Mouse (Mus musculus) MEL (cell line): ENCODE results near the gene Kbtbd12. TPM values are rescaled to one million over a fixed set of nuclear protein-coding genes. Genes with fewer than 3 reads are reported as not detected.

Source experiments
- DNase-seq: peaks from one replicate; pipeline ENCODE4 v3.0.0; 2011; ENCODE audit warnings: low read depth, low spot score
- H3K27ac ChIP-seq: 2 replicates; pipeline ENCODE4 v1.5.1; 2012; ENCODE audit warnings: low read depth, mild to moderate bottlenecking, control low read depth, low read length, moderate library complexity; ENCODE audit not compliant: control insufficient read depth
- H3K27me3 ChIP-seq, 2 experiments: fragments of 150-350 bp in 1 of 2; sonication (generic) in 1 of 2; 2 replicates each; pipeline ENCODE4 v1.6.1; 2012; ENCODE audit warnings: low read length in 2 of 2, mild to moderate bottlenecking in 2 of 2, improper control_type of control experiment in 1 of 2, moderate library complexity in 1 of 2; ENCODE audit not compliant: insufficient read depth in 2 of 2, control insufficient read depth in 1 of 2
- H3K36me3 ChIP-seq, 2 experiments: 2 replicates each; pipeline ENCODE4 v1.6.1; 2012 to 2014; ENCODE audit warnings: low read length in 2 of 2, improper control_type of control experiment in 1 of 2, inconsistent platforms in 1 of 2, mild to moderate bottlenecking in 1 of 2; ENCODE audit not compliant: insufficient read depth in 2 of 2, control insufficient read depth in 1 of 2
- H3K4me1 ChIP-seq, 2 experiments: fragments of 150-350 bp in 1 of 2; sonication (generic) in 1 of 2; 2 replicates each; pipeline ENCODE4 v1.6.1; 2012; ENCODE audit warnings: low read length in 2 of 2, improper control_type of control experiment in 1 of 2, mild to moderate bottlenecking in 1 of 2; ENCODE audit not compliant: insufficient read depth in 2 of 2, control insufficient read depth in 1 of 2
- H3K4me3 ChIP-seq, 2 experiments: fragments of 150-350 bp in 1 of 2; sonication (generic) in 1 of 2; 2 replicates each; pipeline ENCODE4 v1.5.1; 2012; ENCODE audit warnings: low read depth in 2 of 2, low read length in 2 of 2, mild to moderate bottlenecking in 2 of 2, moderate library complexity in 2 of 2, control low read depth in 1 of 2, improper control_type of control experiment in 1 of 2; ENCODE audit not compliant: control insufficient read depth in 1 of 2, insufficient read depth in 1 of 2
- H3K79me2 ChIP-seq: 2 replicates; pipeline ENCODE4 v1.6.1; 2012; ENCODE audit warnings: mild to moderate bottlenecking, low read length, moderate library complexity; ENCODE audit not compliant: control insufficient read depth, poor library complexity, insufficient read depth
- H3K9ac ChIP-seq: 2 replicates; pipeline ENCODE4 v1.6.1; 2012; ENCODE audit warnings: low read depth, mild to moderate bottlenecking, control low read depth, low read length, moderate library complexity; ENCODE audit not compliant: control insufficient read depth, poor library complexity, severe bottlenecking
- H3K9me3 ChIP-seq: fragments of 150-350 bp; sonication (generic); replicated peaks from 2 replicates; pipeline ENCODE4 v1.6.1; 2012; ENCODE audit warnings: mild to moderate bottlenecking, low read length, improper control_type of control experiment, moderate library complexity; ENCODE audit not compliant: insufficient read depth
- CHD1 ChIP-seq: IDR thresholded peaks from 2 replicates; pipeline ENCODE4 v1.6.1; 2012; ENCODE audit warnings: low read depth, mild to moderate bottlenecking, inconsistent platforms, low read length, improper control_type of control experiment
- CTCF ChIP-seq, 3 experiments: IDR thresholded peaks in 2 of 3; conservative IDR thresholded peaks in 1 of 3; 2 replicates each; pipeline ENCODE4 v1.5.1; 2011 to 2012; ENCODE audit warnings: low read length in 3 of 3, low read depth in 2 of 3, mild to moderate bottlenecking in 2 of 3, improper control_type of control experiment in 1 of 3, inconsistent platforms in 1 of 3, mixed read lengths in 1 of 3, moderate library complexity in 1 of 3; ENCODE audit not compliant: control insufficient read depth in 1 of 3, insufficient read depth in 1 of 3, poor library complexity in 1 of 3, severe bottlenecking in 1 of 3
- EP300 ChIP-seq, 2 experiments: IDR thresholded peaks; 2 replicates each; pipeline ENCODE4 v1.6.1; 2011; ENCODE audit warnings: improper control_type of control experiment in 2 of 2, low read length in 2 of 2, low read depth in 1 of 2, mild to moderate bottlenecking in 1 of 2
- GATA1 ChIP-seq: IDR thresholded peaks from 2 replicates; pipeline ENCODE4 v1.6.1; 2011; ENCODE audit warnings: low read depth, low read length, improper control_type of control experiment
- JUND ChIP-seq: IDR thresholded peaks from 2 replicates; pipeline ENCODE4 v1.6.1; 2011; ENCODE audit warnings: low read depth, mild to moderate bottlenecking, improper control_type of control experiment, low read length
- MEF2A ChIP-seq: IDR thresholded peaks from 2 replicates; pipeline ENCODE4 v1.6.1; 2014; ENCODE audit warnings: low read depth, mild to moderate bottlenecking, inconsistent platforms, low read length, improper control_type of control experiment; ENCODE audit not compliant: poor library complexity, insufficient replicate concordance, severe bottlenecking; ENCODE audit errors: extremely low read depth
- MXI1 ChIP-seq: IDR thresholded peaks from 2 replicates; pipeline ENCODE4 v1.6.1; 2011; ENCODE audit warnings: mild to moderate bottlenecking, low read depth, low read length, improper control_type of control experiment
- MYC ChIP-seq: IDR thresholded peaks from 2 replicates; pipeline ENCODE4 v1.6.1; 2011; ENCODE audit warnings: low read depth, mild to moderate bottlenecking, low read length, improper control_type of control experiment, moderate library complexity
- POLR2A ChIP-seq, 2 experiments: IDR thresholded peaks; 2 replicates each; pipeline ENCODE4 v1.6.1; 2011 to 2012; ENCODE audit warnings: low read length in 2 of 2, mild to moderate bottlenecking in 2 of 2, control low read depth in 1 of 2, improper control_type of control experiment in 1 of 2, low read depth in 1 of 2, moderate library complexity in 1 of 2; ENCODE audit not compliant: control insufficient read depth in 1 of 2, insufficient read depth in 1 of 2, poor library complexity in 1 of 2
- RAD21 ChIP-seq: IDR thresholded peaks from 2 replicates; pipeline ENCODE4 v1.6.1; 2011; ENCODE audit warnings: mild to moderate bottlenecking, low read depth, low read length, improper control_type of control experiment
- SIN3A ChIP-seq: IDR thresholded peaks from 2 replicates; pipeline ENCODE4 v1.6.1; 2012; ENCODE audit warnings: low read length, improper control_type of control experiment, inconsistent platforms
- TBP ChIP-seq: IDR thresholded peaks from 2 replicates; pipeline ENCODE4 v1.8.0; 2011; ENCODE audit warnings: low read depth, low read length, improper control_type of control experiment
- TCF12 ChIP-seq: IDR thresholded peaks from 2 replicates; pipeline ENCODE4 v1.6.1; 2014; ENCODE audit warnings: low read depth, mild to moderate bottlenecking, inconsistent platforms, low read length, improper control_type of control experiment, moderate library complexity
- UBTF ChIP-seq: IDR thresholded peaks from 2 replicates; pipeline ENCODE4 v1.6.1; 2012; ENCODE audit warnings: low read depth, mild to moderate bottlenecking, inconsistent platforms, low read length, improper control_type of control experiment, moderate library complexity, borderline replicate concordance; ENCODE audit not compliant: insufficient read depth
- USF1 ChIP-seq: IDR thresholded peaks from 2 replicates; pipeline ENCODE4 v1.6.1; 2014; ENCODE audit warnings: low read depth, mild to moderate bottlenecking, inconsistent platforms, low read length, improper control_type of control experiment, moderate library complexity
- ZMIZ1 ChIP-seq: IDR thresholded peaks from 2 replicates; pipeline ENCODE4 v1.6.1; 2012; ENCODE audit warnings: low read depth, mild to moderate bottlenecking, inconsistent platforms, low read length, improper control_type of control experiment, moderate library complexity
- ZNF384 ChIP-seq: IDR thresholded peaks from 2 replicates; pipeline ENCODE4 v1.6.1; 2012; ENCODE audit warnings: low read depth, mild to moderate bottlenecking, inconsistent platforms, low read length, improper control_type of control experiment
- polyA plus RNA-seq, 2 experiments: library from polyadenylated mRNA; stranded (reverse) in 1 of 2; unstranded in 1 of 2; fragments of >175 nt in 1 of 2; fragments of >200 nt in 1 of 2; gene quantifications; 2 replicates each; pipeline versions ENCODE4 v1.2.1 to v1.2.4; 2012; ENCODE audit warnings: low replicate concordance in 2 of 2, low read depth in 1 of 2; ENCODE audit not compliant: insufficient read length in 2 of 2, insufficient read depth in 1 of 2, missing spikeins in 1 of 2
- total RNA-seq: library from RNA; depleted of rRNA; stranded (reverse); fragments of 300-350 nt; gene quantifications from 2 replicates; pipeline ENCODE4 v1.2.3, GENCODE M21; 2012; rRNA removed

Kbtbd12 gene
- total RNA-seq, result 0.04 and 0.07 TPM in 2 replicates
- not detected for polyA plus RNA-seq

DNA sequence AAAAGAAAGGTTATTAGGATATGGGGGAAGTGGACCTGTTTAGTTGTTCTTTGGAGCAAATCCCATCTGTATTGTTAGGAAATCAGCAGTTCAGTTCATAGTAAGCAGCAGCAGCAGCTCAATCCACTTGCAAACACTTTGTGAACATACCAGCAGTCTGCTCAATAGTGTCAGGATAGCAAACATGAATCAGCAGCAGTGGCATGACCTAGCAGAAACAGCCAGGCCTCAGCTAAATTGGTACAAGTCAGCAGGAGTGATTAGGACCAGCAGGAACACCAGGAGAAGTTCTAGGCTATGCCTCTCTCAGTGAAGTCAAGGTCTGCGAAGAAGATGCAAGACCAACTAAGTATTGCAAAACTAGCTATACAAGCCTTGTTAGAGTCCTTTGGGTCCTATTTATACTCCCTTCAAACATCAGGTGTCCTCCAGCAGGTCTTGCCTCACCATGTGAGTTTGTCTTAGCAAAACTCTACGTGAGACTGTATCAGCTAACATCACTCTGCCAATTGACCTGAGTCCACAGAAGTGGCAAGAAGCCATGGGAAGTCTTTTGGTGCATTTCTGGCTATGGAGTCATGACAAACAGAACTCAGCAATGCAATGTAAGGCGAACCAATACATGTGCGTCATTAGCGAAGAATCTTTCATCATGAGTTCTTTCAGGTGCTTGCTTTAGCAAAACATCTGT lies at the start of gene Kbtbd12:
TSS of gene Kbtbd12 (minus strand) at position 340 of the 691 bp plus-strand sequence.
- no peaks in the 10 kb centered on the region for H3K9me3 ChIP-seq
- no peaks in the 10 kb centered on the region for H3K79me2 ChIP-seq
- peaks cover 0 to 3% of the 10 kb centered on the region in 2 experiments; a peak in 2 of 4 replicates for H3K36me3 ChIP-seq
- H3K4me3 ChIP-seq, result no peak within 1 kb of the TSS
- H3K27ac ChIP-seq, result no peak within 1 kb of the TSS
- no peaks in the 10 kb centered on the region; a peak in 1 of 4 replicates for H3K4me1 ChIP-seq
- no peak for DNase-seq
- no peak within 1 kb of the TSS for H3K9ac ChIP-seq
- no peak for TF ChIP-seq RAD21
- no peak for TF ChIP-seq ZMIZ1
- no peak for TF ChIP-seq CTCF (IDR thresholded peaks at IDR 0.05 in 2 of 3, conservative IDR thresholded peaks at IDR 0.05 in 1 of 3; ENCODE audit: control insufficient read depth in 1 of 3, insufficient read depth in 1 of 3, low read depth in 2 of 3, low read length in 3 of 3, poor library complexity in 1 of 3, severe bottlenecking in 1 of 3)
- TF ChIP-seq GATA1, result no peak
- TF ChIP-seq MYC, result no peak
- no peak for TF ChIP-seq MEF2A
- peaks cover 1 to 8% of the 10 kb centered on the region in 2 experiments; a peak in 2 of 4 replicates for H3K27me3 ChIP-seq

DNA sequence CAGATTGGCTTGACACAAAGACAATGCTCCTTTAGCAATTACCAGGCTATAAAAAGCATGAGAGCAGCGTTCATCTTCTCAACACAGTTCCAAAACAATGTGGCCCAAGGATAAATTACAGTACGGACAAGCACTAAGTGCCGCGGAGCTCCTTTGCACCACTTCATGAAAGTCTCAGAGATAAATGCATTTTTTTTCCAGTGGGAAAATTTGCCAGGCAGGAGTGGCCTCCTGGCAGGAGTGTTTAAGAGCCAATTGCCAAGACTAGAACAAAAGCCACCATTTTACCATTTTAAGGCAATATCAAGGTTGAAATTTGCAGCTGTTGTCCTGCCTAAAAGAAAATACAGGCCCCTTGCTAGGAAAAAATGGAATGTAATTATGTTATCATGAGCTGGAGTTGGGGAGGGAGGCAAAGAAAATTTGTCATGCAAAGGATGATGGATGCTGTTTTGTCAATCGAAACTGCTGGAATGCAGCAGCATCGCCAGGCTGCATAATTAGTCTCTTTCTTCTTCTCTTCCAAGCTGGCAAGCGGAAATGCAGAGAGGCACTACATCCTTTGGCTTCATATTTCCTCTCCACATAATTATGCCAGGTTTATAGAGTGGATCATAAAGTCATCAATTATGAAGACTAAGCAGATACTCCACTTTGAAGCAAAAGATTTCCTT lies 45.8 kb upstream of the Kbtbd12 start:
- Histone ChIP-seq H3K4me1 (no peaks in the 10 kb centered on the region), H3K4me3 (no peak overlapping the region), H3K79me2 (no peaks in the 10 kb centered on the region), H3K9ac (no peak overlapping the region), H3K36me3 (no peaks in the 10 kb centered on the region), H3K27ac (no peak overlapping the region), H3K27me3 (peaks cover 3 to 6% of the 10 kb centered on the region in 2 experiments), H3K9me3 (no peaks in the 10 kb centered on the region)
- no peak for DNase-seq
- no peak for TF ChIP-seq JUND
- TF ChIP-seq USF1, result no peak
- TF ChIP-seq SIN3A, result no peak
- TF ChIP-seq POLR2A (IDR thresholded peaks at IDR 0.05; ENCODE audit: control insufficient read depth in 1 of 2, insufficient read depth in 1 of 2, low read depth in 1 of 2, low read length in 2 of 2, poor library complexity in 1 of 2), result no peak
- TF ChIP-seq ZNF384, result no peak
- TF ChIP-seq TCF12, result no peak
- TF ChIP-seq CHD1, result no peak
- no peak for TF ChIP-seq MXI1
- TF ChIP-seq UBTF, result no peak
- TF ChIP-seq TBP, result no peak
- TF ChIP-seq EP300 (IDR thresholded peaks at IDR 0.05; ENCODE audit: low read depth in 1 of 2, low read length in 2 of 2), result no peak
